Mouse (Mus musculus) lung, adult 2 months (tissue): ENCODE measurements around the gene Clrn1. TPM values are rescaled to one million over a fixed set of nuclear protein-coding genes. Genes with fewer than 3 reads are reported as not detected.

Source experiments
- DNase-seq: peaks from one replicate; pipeline ENCODE4 v3.0.0; 2022
- H3K4me1 ChIP-seq: fragments of 200-500 bp; 2 replicates; pipeline ENCODE4 v1.6.1; 2011; ENCODE audit warnings: low read length; ENCODE audit not compliant: control insufficient read depth, insufficient read depth
- H3K4me3 ChIP-seq: fragments of 200-500 bp; replicated peaks from 2 replicates; pipeline ENCODE3; 2011; ENCODE audit warnings: low read depth, mild to moderate bottlenecking, control low read depth, low read length; ENCODE audit errors: extremely low read depth
- CTCF ChIP-seq: fragments of 200-500 bp; IDR thresholded peaks from 2 replicates; pipeline ENCODE4 v1.5.1; 2011; ENCODE audit warnings: mild to moderate bottlenecking, low read length, control low read depth; ENCODE audit not compliant: insufficient read depth
- POLR2A ChIP-seq: fragments of 200-500 bp; IDR thresholded peaks from 2 replicates; pipeline ENCODE4 v1.6.1; 2011; ENCODE audit warnings: low read depth, mild to moderate bottlenecking, control low read depth, low read length, borderline replicate concordance; ENCODE audit errors: extremely low read depth
- WGBS: fragments of 180-500 bp; shearing (Covaris S2); methylation state at CpG from one replicate; pipeline ENCODE4 v1.1.7; 2018; 5-methylcytosine and 5-hydroxymethylcytosine counted together
- polyA plus RNA-seq: library from polyadenylated mRNA; depleted of rRNA; stranded (reverse); fragments of >200 nt; gene quantifications from 2 replicates; pipeline ENCODE4 v1.2.3, GENCODE M21; 2012

The Clrn1 gene
- polyA plus RNA-seq, 1 experiment = not detected

GRCm38 (mm10) chr3:58833442-58834160 is 51.5 kb downstream of the Clrn1 start:
- TF ChIP-seq CTCF (no peak), POLR2A (no peak)
- WGBS = 79% methylated on average over 5 of the region's 5 CpGs
- H3K4me1 ChIP-seq = no peaks in the 10 kb centered on the region
- no peak overlapping the region for H3K4me3 ChIP-seq
- DNase-seq = no peak

- no peaks in the 10 kb centered on the region for H3K4me1 ChIP-seq
- H3K4me3 ChIP-seq = no peak overlapping the region
- TF ChIP-seq POLR2A = no peak
- no peak for TF ChIP-seq CTCF
- no peak for DNase-seq
- 75% methylated on average over 2 of the region's 2 CpGs for WGBS
Observed at GRCm38 (mm10) chr3:58832888-58833287, 52.3 kb downstream of the Clrn1 start.

GRCm38 (mm10) chr3:58831586-58831985 is 53.6 kb downstream of the Clrn1 start:
- no peak overlapping the region for H3K4me3 ChIP-seq
- no peak for DNase-seq
- 68% methylated on average over 5 of the region's 5 CpGs for WGBS
- TF ChIP-seq POLR2A (no peak), CTCF (no peak)
- no peaks in the 10 kb centered on the region for H3K4me1 ChIP-seq

- H3K4me3 ChIP-seq = no peak overlapping the region
- DNase-seq = no peak
- no peaks in the 10 kb centered on the region for H3K4me1 ChIP-seq
- 74% methylated on average over 1 of the region's 1 CpGs for WGBS
- no peak for TF ChIP-seq CTCF
- no peak for TF ChIP-seq POLR2A
Observed at GRCm38 (mm10) chr3:58829926-58830325, 55.2 kb downstream of the Clrn1 start.

- H3K4me3 ChIP-seq = no peak overlapping the region
- no peak for DNase-seq
- no peaks in the 10 kb centered on the region for H3K4me1 ChIP-seq
- TF ChIP-seq POLR2A = no peak
- no peak for TF ChIP-seq CTCF
- 76% methylated on average over 14 of the region's 14 CpGs for WGBS
Observed at GRCm38 (mm10) chr3:58828366-58829153, 56.6 kb downstream of the Clrn1 start.

- no peak for DNase-seq
- 56% methylated on average over 4 of the region's 4 CpGs for WGBS
- H3K4me3 ChIP-seq = no peak overlapping the region
- H3K4me1 ChIP-seq = no peaks in the 10 kb centered on the region
- TF ChIP-seq CTCF (no peak), POLR2A (no peak)
Observed at GRCm38 (mm10) chr3:58826266-58826665, 58.9 kb downstream of the Clrn1 start.

- no peak for TF ChIP-seq POLR2A
- no peak for TF ChIP-seq CTCF
- no peak for DNase-seq
- WGBS = 60% methylated on average over 4 of the region's 4 CpGs
- H3K4me3 ChIP-seq = no peak within 1 kb of the TSS
- H3K4me1 ChIP-seq = no peaks in the 10 kb centered on the region
Observed at GRCm38 (mm10) chr3:58822211-58822610, 62.9 kb downstream of the Clrn1 start, which contains the start of gene Mindy4b-ps. TSS of gene Mindy4b-ps (minus strand) at chr3:58822311.

- whole genome bisulfite sequencing = 58% methylated on average over 6 of the region's 6 CpGs
- TF ChIP-seq POLR2A (no peak), CTCF (no peak)
- DNase-seq = no peak
- Histone ChIP-seq H3K4me3 (no peak overlapping the region), H3K4me1 (no peaks in the 10 kb centered on the region)
Observed at GRCm38 (mm10) chr3:58817337-58817736, 67.8 kb downstream of the Clrn1 start.

GRCm38 (mm10) chr3:58814191-58814590 is 70.9 kb downstream of the Clrn1 start:
- no peaks in the 10 kb centered on the region for H3K4me1 ChIP-seq
- WGBS = 76% methylated on average over 3 of the region's 3 CpGs
- DNase-seq = no peak
- TF ChIP-seq POLR2A (no peak), CTCF (no peak)
- H3K4me3 ChIP-seq = no peak overlapping the region
